Mouse (Mus musculus) forebrain, embryonic 13.5 days (tissue): ENCODE measurements at regions not wholly inside any gene's neighbourhood (a gene's known extent, or its start where the extent isn't known, plus 50 kb on each side); places are given as distances from the start of the nearest gene placed in this dataset.
A peak's percentile ranks its signal among the peaks of the same experiment; 100 is the strongest.

ENCODE experiments used
- ATAC-seq: fragments of 200-750 bp; cut with Nextera tagmentation; 2 replicates; pipeline ENCODE4 v1.8.0; 2017
- H3K27ac ChIP-seq: fragments of 300-500 bp; sonication (generic); 2 replicates; pipeline ENCODE4 v1.5.1; 2015; ENCODE audit warnings: inconsistent platforms, mild to moderate bottlenecking, moderate library complexity
- H3K27me3 ChIP-seq: fragments of 300-500 bp; sonication (generic); 2 replicates; pipeline ENCODE4 v1.6.1; 2015; ENCODE audit warnings: mild to moderate bottlenecking, inconsistent platforms
- H3K36me3 ChIP-seq: fragments of 300-500 bp; sonication (generic); 2 replicates; pipeline ENCODE4 v1.6.1; 2015; ENCODE audit warnings: mild to moderate bottlenecking, inconsistent platforms; ENCODE audit not compliant: poor library complexity, severe bottlenecking
- H3K4me1 ChIP-seq: fragments of 300-500 bp; sonication (generic); 2 replicates; pipeline ENCODE4 v1.6.1; 2015; ENCODE audit warnings: inconsistent platforms
- H3K4me2 ChIP-seq: fragments of 300-500 bp; sonication (generic); 2 replicates; pipeline ENCODE4 v1.6.1; 2015; ENCODE audit warnings: inconsistent platforms, mild to moderate bottlenecking, moderate library complexity
- H3K4me3 ChIP-seq: fragments of 300-500 bp; sonication (generic); 2 replicates; pipeline ENCODE4 v1.5.1; 2015; ENCODE audit warnings: mild to moderate bottlenecking, inconsistent platforms
- H3K9ac ChIP-seq: fragments of 300-500 bp; sonication (generic); 2 replicates; pipeline ENCODE4 v1.6.1; 2015; ENCODE audit warnings: mild to moderate bottlenecking, inconsistent platforms
- H3K9me3 ChIP-seq: fragments of 300-500 bp; sonication (generic); replicated peaks from 2 replicates; pipeline ENCODE4 v1.6.1; 2016; ENCODE audit warnings: inconsistent platforms
- WGBS: fragments of 180-500 bp; shearing (Covaris S2); methylation state at CpG from one replicate; pipeline ENCODE4 v1.1.7; 2015; 5-methylcytosine and 5-hydroxymethylcytosine counted together

DNA sequence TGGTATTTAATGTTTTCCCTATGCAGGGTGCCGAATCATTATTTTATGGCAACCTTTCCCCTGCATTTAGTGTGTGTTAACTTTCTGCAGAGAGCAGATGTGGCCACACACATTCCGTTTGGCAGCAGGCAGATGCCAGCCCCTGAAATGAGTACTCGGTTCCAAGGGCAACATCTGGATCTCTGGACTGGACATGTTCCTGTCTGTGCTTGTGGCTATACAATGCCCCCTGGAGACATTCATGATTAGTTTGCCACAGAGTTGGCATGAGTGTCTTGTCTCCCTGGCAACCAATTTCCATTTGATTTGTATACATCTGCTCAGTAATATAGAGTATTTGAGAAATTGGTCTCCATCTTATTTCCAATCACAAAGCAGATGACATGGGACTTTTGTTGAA lies 1676.3 kb upstream of the Got2 start:
- H3K4me2 ChIP-seq: no peak overlapping the region
- H3K27ac ChIP-seq: no peak overlapping the region
- H3K27me3 ChIP-seq: no peaks in the 10 kb centered on the region
- whole genome bisulfite sequencing: 83% methylated on average over 3 of the region's 3 CpGs
- no peak for ATAC-seq
- no peak overlapping the region for H3K4me3 ChIP-seq
- no peaks in the 10 kb centered on the region for H3K9me3 ChIP-seq
- H3K36me3 ChIP-seq: no peaks in the 10 kb centered on the region
- H3K9ac ChIP-seq: no peak overlapping the region
- H3K4me1 ChIP-seq: no peaks in the 10 kb centered on the region

DNA sequence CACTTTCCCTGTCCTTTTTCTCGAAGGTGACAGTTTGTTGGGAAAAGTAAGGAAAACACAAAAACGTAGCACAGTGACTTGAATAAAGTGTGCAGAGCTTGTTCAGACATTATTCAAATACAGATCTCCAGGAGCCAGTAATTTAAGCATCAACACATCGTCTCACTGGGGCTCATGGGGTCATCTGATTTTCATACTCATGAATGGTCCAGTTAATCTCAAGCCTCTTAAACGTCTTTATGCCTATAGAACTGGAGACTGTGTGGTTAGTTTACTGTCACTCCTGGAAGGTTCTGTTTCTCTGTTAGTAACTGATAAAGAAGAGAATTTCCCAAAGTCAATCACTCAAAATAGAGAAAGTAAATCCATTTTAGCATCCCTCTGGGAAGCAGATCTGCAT lies 1655.5 kb upstream of the Got2 start:
- no peak overlapping the region for H3K27ac ChIP-seq
- 39% methylated on average over 4 of the region's 4 CpGs for WGBS
- ATAC-seq: no peak
- no peaks in the 10 kb centered on the region for H3K4me1 ChIP-seq
- H3K9me3 ChIP-seq: no peaks in the 10 kb centered on the region
- H3K36me3 ChIP-seq: no peaks in the 10 kb centered on the region
- no peaks in the 10 kb centered on the region for H3K27me3 ChIP-seq
- no peak overlapping the region for H3K4me3 ChIP-seq
- no peak overlapping the region for H3K9ac ChIP-seq
- H3K4me2 ChIP-seq: no peak overlapping the region

DNA sequence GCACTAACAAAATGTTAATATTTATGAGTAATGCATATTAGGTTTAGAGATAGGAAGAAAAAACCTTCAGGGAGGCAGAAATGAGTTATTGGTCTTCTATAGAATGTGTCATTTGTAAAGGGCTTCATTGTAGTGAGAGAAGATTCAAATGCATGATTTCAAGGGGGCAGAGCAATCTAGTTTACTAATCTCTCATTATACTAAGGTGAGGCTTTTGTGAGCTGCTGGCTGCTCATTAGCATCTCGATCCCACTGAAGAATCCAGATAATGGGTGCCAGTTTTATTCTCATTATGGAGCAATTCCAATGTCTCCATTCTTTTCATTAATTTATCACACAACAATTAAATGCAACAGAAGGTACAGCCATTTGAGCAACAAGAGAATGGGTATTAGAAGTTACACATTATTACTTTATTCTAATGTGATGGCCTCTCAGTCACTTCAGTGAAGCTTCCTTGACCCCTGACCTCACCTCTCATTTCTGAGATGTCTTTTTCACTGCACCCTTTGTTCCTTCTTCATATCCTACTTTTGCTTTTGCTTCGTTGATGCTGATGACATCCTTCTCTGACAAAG lies 1644.8 kb upstream of the Got2 start:
- Histone ChIP-seq H3K4me2 (no peak overlapping the region), H3K9me3 (no peaks in the 10 kb centered on the region), H3K4me3 (no peak overlapping the region), H3K4me1 (peaks cover 10% of the 10 kb centered on the region; the same call in 1 of the 2 replicates), H3K27me3 (no peaks in the 10 kb centered on the region), H3K36me3 (no peaks in the 10 kb centered on the region), H3K9ac (no peak overlapping the region), H3K27ac (no peak overlapping the region)
- ATAC-seq: peak; percentile 71; the same call in 1 of the 2 replicates
- WGBS: 4% methylated on average over 2 of the region's 2 CpGs
